Mouse (Mus musculus) c-Kit-positive CD71-negative TER-119-negative erythroid progenitor cells, embryonic 14.5 days (primary cell): ENCODE data around the gene Amy2a3.
"Not testable (repeated sequence)": the region's sequence is repeated elsewhere in the genome, so short reads cannot be mapped to it uniquely, and the experiment has no call there.

Experiments
- DNase-seq: peaks from one replicate; pipeline ENCODE4 v3.0.0-alpha.2; 2013; ENCODE audit warnings: low read depth

Gene Amy2a3

GRCm38 (mm10) chr3:113323952-113324351 is at the start of gene Amy2a3:
Amy2a3 (minus strand) TSS chr3:113324052.
- not testable (repeated sequence) for DNase-seq

GRCm38 (mm10) chr3:113356558-113356957 is 32.7 kb upstream of the Amy2a3 start, which contains the start of gene Amy2a2:
Amy2a2 (minus strand) TSS chr3:113356658.
- DNase-seq = not testable (repeated sequence)

- not testable (repeated sequence) for DNase-seq
These were observed 21.6 kb upstream of the Amy2a3 start for GRCm38 (mm10) chr3:113345484-113345883.

- DNase-seq = not testable (repeated sequence)
These were observed 10.9 kb downstream of the Amy2a3 start for GRCm38 (mm10) chr3:113312937-113313336.

- not testable (repeated sequence) for DNase-seq
These were observed 32.5 kb downstream of the Amy2a3 start, which contains the start of gene Amy2a4 for GRCm38 (mm10) chr3:113291349-113291748. Amy2a4 (minus strand) TSS chr3:113291449.

GRCm38 (mm10) chr3:113280285-113280684 is 43.6 kb downstream of the Amy2a3 start:
- not testable (repeated sequence) for DNase-seq

- not testable (repeated sequence) for DNase-seq
These were observed 44.3 kb downstream of the Amy2a3 start for GRCm38 (mm10) chr3:113279586-113279985.
